Mouse (Mus musculus): ENCODE measurements around the gene Dpf1. TPM values are rescaled to one million over a fixed set of nuclear protein-coding genes. Genes with fewer than 3 reads are reported as not detected.

The Dpf1 gene
- polyA plus RNA-seq (2016; fragmentation: Nextera tagmentation; extraction: Ambion mirVana) = 38.8 and 55.4 TPM in 2 replicates

DNA sequence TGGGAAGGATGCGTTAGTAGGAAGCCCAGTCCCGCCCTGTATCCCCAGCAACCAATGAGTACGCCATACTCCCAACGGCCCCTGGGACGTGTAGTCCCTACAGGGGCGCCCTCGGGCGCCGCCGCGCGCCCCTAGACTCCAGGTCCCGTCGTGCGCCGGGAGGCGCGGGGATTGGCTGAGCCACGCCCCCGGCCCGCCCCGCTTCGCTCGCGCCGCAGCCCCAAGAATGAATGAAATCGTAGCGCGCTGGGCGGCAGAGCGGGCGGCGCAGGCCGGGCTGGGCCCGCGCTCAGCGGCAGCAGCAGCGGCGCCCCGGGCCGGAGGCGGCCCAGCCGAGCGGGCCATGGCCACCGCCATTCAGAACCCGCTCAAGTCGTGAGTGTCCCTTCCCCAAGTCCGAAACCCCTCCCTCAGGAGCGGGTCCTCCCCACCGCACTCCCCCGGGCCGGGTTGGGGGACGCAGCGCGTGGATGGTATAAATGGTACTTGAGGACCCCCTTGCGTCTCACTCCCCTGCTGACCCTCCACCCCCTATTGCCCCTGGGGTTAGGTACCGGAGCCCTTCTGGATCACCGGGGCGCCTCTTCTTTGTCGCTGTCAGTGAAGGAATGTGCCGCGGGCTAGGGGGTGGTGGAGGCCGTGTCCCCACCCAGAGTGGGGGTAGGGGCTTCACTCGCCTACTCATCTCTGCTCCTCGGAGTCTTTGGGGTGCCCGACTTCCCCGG, at the start of gene Dpf1:
Dpf1 (plus strand) TSS at position 214 of the 725 bp plus-strand sequence.
- peak; percentile 86 for DNase-seq (ENCODE audit: low spot score)
- Histone ChIP-seq H3K4me1 (peaks cover 64% of the 10 kb centered on the region), H3K27ac (replicated peaks) (peak within 1 kb of the TSS; percentile 90), H3K4me3 (peak within 1 kb of the TSS; percentile 83), H3K36me3 (no peaks in the 10 kb centered on the region), H3K9me3 (replicated peaks) (no peaks in the 10 kb centered on the region), H3K27me3 (ENCODE audit: low read depth, poor library complexity, severe bottlenecking) (peaks cover 24% of the 10 kb centered on the region)
- under 1% methylated on average over 67 of the region's 67 CpGs for WGBS

DNA sequence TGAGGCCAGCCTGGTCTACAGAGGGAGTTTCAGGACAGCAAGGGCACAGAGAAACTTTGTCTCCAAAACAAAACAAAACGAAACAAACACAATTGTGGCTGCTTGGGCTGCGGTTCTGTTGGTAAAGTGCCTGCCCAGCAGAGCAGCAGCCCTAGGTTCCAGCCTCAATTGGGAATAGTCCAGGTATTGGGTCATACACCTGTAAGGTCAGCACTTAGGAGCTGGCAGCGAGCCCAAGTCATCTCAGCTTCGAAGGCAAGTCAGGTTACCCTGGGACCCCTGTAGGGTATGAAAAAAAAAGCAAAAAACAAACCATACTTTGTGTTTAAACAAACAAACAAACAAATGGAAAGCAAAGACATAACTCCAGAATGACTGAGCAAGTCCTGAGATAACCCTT, 47.9 kb upstream of the Dpf1 start:
- no peak for DNase-seq (ENCODE audit: low spot score)
- WGBS = 85% methylated on average over 4 of the region's 4 CpGs

DNA sequence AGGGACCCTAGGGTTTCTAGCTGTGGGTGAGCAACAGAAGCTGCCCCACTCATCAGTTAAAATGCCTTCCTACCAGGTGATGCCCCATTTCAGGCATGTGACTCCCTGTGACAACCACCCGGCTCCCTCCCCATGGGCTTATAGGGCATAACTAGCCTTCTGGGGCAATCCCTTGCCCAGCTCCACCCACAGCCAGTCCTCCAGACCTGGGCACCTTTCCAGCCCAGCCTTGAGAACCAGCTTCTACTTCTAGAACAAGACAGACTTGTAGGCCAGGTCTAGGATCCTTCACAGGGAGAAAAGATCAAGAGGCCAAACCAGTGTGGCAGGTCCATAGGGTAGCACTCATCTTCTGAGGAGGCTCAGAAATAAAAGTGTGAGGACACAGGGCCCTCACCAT, 46.4 kb upstream of the Dpf1 start:
- peaks cover 30% of the 10 kb centered on the region for H3K4me1 ChIP-seq

More for the DNA sequence above, 47.9 kb upstream of the Dpf1 start:
- H3K4me1 ChIP-seq = peaks cover 30% of the 10 kb centered on the region
- no peak overlapping the region for H3K27ac ChIP-seq (replicated peaks)
- no peaks in the 10 kb centered on the region for H3K27me3 ChIP-seq (ENCODE audit: low read depth, poor library complexity, severe bottlenecking)
- H3K9me3 ChIP-seq (replicated peaks) = no peaks in the 10 kb centered on the region
- no peak overlapping the region for H3K4me3 ChIP-seq
- no peaks in the 10 kb centered on the region for H3K36me3 ChIP-seq

DNA sequence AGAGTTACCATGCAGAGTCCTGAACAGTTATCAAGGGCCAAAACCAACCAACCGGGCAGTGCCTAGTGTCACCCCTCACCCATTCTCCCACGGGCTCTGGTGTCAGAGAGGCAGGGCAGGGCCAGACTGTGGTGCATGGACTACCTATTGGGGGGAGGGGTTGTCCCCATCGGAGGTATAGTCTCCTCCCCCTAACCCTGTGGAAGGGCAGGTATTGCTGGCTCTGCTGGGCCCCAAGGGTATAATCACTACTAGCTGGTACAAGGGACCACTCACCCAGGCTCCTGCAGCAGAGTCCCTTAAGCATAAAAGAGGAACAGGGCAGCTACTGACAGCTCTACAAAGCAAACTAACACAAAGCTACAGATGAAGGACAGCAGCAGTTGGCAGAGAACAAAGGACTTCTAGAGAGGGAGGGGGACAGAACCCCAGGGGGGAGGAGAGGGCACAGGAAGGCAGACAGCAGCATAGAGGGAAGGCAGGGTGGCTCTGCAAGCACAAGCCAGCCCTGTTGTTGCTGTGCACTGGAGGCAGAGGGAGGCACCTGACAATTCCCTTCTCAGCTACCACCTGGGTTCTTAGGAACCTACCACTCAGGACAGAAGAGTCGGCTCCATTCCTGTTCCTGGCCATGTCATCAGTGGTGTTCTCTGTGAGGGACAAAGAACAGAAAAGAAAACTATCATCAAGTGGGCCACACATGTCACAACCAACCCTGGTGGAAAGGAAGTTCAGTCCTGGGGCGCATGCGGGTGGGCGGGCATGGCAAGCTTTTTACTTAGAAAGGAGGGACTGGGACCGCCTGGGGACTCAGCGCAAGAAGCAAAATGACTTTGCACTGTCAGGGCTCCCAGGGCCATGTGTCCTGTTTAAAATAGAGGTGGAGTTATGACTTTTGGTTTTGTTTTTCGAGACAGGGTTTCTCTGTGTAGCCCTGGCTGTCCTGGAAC, 43.7 kb upstream of the Dpf1 start:
- H3K36me3 ChIP-seq = no peaks in the 10 kb centered on the region
- WGBS = 76% methylated on average over 10 of the region's 10 CpGs

More for the DNA sequence above, 46.4 kb upstream of the Dpf1 start:
- H3K4me3 ChIP-seq = no peak overlapping the region
- DNase-seq (ENCODE audit: low spot score) = no peak
- H3K27me3 ChIP-seq (ENCODE audit: low read depth, poor library complexity, severe bottlenecking) = no peaks in the 10 kb centered on the region
- H3K9me3 ChIP-seq (replicated peaks) = no peaks in the 10 kb centered on the region
- WGBS = 86% methylated on average over 1 of the region's 1 CpGs
- H3K36me3 ChIP-seq = no peaks in the 10 kb centered on the region
- no peak overlapping the region for H3K27ac ChIP-seq (replicated peaks)

DNA sequence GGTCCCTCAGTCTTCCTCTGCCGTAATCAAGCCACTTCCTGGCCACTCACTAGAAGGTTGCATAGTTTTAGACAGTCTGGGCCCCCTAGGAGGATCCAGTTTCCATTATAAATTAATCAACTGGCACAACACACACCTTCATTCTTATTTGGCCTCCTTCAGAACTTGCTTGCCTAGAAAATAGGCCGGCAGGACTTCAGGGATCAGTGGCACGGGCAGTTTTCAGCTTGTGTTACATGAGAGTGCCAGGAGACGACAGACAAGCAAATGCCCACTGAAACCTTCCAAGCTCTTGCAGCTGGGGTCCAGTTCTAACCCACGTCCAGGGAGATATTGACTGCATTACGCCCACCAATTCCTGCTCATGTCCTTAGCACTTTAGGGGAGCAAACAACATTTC, 41.6 kb upstream of the Dpf1 start:
- H3K27ac ChIP-seq (replicated peaks) = no peak overlapping the region
- H3K36me3 ChIP-seq = no peaks in the 10 kb centered on the region
- H3K27me3 ChIP-seq (ENCODE audit: low read depth, poor library complexity, severe bottlenecking) = no peaks in the 10 kb centered on the region
- no peak for DNase-seq (ENCODE audit: low spot score)
- 82% methylated on average over 6 of the region's 6 CpGs for WGBS
- no peak overlapping the region for H3K4me3 ChIP-seq
- no peaks in the 10 kb centered on the region for H3K9me3 ChIP-seq (replicated peaks)
- peaks cover 25% of the 10 kb centered on the region for H3K4me1 ChIP-seq

More for the DNA sequence above, 43.7 kb upstream of the Dpf1 start:
- Histone ChIP-seq H3K4me1 (peaks cover 25% of the 10 kb centered on the region), H3K27ac (replicated peaks) (peak overlapping the region; percentile 68), H3K27me3 (ENCODE audit: low read depth, poor library complexity, severe bottlenecking) (no peaks in the 10 kb centered on the region), H3K4me3 (no peak overlapping the region), H3K9me3 (replicated peaks) (no peaks in the 10 kb centered on the region)
- DNase-seq (ENCODE audit: low spot score) = no peak

DNA sequence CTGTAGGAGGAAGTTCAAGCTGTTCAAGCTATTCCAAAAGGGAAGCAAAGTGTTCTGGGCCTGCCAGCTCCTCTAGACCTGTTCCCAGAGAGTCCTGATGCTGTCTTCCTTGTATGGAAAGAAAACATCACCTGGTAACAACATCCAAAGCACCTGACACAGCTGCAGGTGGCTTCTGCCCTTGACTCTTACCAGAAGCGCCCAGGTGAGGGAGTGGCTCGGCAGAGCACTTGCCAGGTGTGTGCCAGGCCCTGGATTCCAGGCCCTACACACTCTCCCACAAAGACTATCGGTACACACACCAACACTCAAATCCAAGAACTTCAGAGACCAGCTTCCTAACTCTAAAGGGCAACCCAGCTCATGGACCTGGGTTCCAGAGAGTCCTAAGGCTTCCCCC, 39.9 kb upstream of the Dpf1 start:
- peaks cover 16% of the 10 kb centered on the region for H3K4me1 ChIP-seq
- WGBS = 89% methylated on average over 3 of the region's 3 CpGs
- no peaks in the 10 kb centered on the region for H3K36me3 ChIP-seq
- no peak overlapping the region for H3K4me3 ChIP-seq
- no peak for DNase-seq (ENCODE audit: low spot score)
- H3K27me3 ChIP-seq (ENCODE audit: low read depth, poor library complexity, severe bottlenecking) = no peaks in the 10 kb centered on the region
- H3K9me3 ChIP-seq (replicated peaks) = no peaks in the 10 kb centered on the region
- no peak overlapping the region for H3K27ac ChIP-seq (replicated peaks)

DNA sequence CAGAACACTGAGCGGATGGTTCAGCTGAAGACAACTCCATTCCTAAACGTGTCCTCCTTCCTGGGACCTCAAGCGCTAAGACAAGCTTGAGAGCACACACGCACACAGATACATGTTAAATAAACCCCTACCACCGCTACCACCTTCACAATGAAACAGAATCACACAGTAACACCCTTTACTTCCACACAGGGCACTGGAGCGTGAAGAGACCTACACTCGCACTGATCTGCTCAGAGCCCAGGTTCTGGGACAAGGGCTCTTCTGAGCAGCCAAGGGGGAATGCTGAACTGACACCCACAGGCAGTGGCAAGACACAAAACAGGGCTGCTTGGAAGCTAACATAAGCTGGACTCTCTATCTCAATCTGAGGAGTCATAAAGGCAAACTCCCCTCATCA, 38.1 kb upstream of the Dpf1 start:
- no peak for DNase-seq (ENCODE audit: low spot score)
- WGBS = 83% methylated on average over 7 of the region's 7 CpGs
- Histone ChIP-seq H3K9me3 (replicated peaks) (no peaks in the 10 kb centered on the region), H3K36me3 (no peaks in the 10 kb centered on the region), H3K27me3 (ENCODE audit: low read depth, poor library complexity, severe bottlenecking) (no peaks in the 10 kb centered on the region), H3K27ac (replicated peaks) (no peak overlapping the region), H3K4me1 (no peaks in the 10 kb centered on the region), H3K4me3 (no peak overlapping the region)

DNA sequence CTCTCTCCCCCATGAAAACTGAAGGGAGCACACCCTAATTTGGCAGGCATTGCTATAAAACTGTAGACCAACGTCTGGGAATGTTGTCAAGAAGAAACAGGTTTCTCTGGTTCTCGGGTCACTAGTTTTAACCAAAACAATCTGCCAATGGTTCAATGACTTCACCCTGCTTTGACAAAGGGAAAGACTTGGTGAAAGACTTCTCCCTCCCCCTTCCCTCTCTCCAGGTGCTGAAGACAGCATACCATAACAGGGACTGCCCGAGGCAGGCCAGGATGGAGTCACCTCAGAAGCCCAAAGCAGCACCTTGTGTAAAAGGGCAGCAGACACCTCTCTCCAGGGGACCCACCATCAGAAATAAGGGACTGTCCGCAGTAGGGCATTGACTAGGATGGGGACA, 36.8 kb upstream of the Dpf1 start:
- no peaks in the 10 kb centered on the region for H3K27me3 ChIP-seq (ENCODE audit: low read depth, poor library complexity, severe bottlenecking)
- no peaks in the 10 kb centered on the region for H3K4me1 ChIP-seq
- H3K4me3 ChIP-seq = no peak overlapping the region
- H3K36me3 ChIP-seq = no peaks in the 10 kb centered on the region
- no peaks in the 10 kb centered on the region for H3K9me3 ChIP-seq (replicated peaks)
- no peak for DNase-seq (ENCODE audit: low spot score)
- H3K27ac ChIP-seq (replicated peaks) = no peak overlapping the region
- 77% methylated on average over 4 of the region's 4 CpGs for WGBS

DNA sequence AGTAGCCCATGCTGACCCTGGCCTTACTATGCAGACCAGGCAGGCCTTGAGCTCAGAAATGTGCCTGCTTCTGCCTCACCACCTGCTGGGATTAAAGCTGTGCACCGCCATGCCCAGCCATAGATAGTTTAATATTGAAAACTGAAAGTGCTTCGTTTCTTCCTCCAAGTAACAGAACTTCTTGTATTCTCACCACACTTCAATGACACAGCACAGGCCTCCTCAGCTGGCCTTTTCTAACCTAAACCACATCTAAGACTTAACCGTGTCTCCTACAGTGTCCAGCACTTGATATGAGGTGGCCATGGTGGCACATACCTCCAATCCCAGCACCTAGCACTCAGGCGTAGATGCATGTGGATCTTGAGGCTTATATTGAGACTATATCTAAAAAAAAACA, 33.3 kb upstream of the Dpf1 start:
- WGBS = 91% methylated on average over 4 of the region's 4 CpGs
- Histone ChIP-seq H3K4me3 (no peak overlapping the region), H3K36me3 (no peaks in the 10 kb centered on the region), H3K4me1 (no peaks in the 10 kb centered on the region), H3K27me3 (ENCODE audit: low read depth, poor library complexity, severe bottlenecking) (no peaks in the 10 kb centered on the region), H3K27ac (replicated peaks) (no peak overlapping the region), H3K9me3 (replicated peaks) (no peaks in the 10 kb centered on the region)
- no peak for DNase-seq (ENCODE audit: low spot score)

DNA sequence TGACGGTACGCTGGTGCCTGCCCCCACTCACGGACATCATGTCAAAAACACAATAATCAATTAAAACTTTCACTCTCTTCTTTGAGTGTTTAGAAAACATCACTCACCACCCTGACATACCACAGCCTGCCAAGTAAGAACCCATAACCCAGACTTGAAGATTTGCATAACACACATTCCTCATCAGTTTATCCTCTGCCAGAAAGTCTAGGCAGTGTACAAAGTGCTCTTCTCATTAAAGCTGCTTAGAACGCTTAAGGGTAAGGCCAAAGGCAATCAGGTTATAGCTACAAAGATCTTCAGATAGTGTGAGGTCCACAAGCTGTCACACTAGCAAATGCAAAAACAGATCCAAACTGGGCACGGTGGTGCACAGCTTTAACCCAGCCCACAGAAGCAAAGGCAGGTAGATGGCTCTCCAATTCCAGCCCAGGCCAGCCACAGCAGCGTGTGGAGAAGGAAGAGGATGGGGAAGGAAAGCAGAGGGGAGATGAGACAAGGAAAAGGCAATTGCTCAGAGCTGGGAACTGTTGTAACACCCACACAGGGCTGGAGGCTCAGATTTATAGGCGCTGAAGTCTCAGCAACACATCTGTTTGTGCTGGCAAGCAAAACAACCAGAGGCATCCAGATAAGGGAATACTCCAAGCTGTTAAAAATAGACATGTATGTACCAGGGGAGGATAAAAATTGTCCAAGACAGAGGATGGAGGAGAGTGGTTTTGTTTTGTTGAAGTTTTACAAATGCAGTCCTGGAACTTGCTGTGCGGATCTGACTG, 31.9 kb upstream of the Dpf1 start:
- WGBS = 84% methylated on average over 8 of the region's 8 CpGs
- H3K27ac ChIP-seq (replicated peaks) = no peak overlapping the region
- no peaks in the 10 kb centered on the region for H3K4me1 ChIP-seq

DNA sequence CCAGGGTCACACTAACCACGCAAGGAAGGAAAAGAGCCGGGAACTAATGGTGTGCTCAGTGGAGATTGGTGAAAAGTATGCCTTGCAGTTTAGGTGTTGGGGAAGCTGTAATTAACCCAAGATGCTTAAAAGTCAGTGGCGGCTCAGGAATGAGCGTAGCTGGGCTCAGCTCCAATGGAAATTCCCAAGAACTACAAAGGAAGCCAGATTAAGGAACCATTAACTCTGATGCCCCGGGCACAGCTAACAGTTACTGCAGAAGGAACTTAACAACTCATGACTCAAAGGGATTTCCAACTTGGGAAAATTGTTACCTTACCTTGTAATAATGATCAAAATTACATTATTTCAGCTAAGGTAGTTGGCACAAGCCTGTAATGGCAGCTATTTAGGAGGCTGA, 27.0 kb upstream of the Dpf1 start:
- peaks cover 26% of the 10 kb centered on the region for H3K27me3 ChIP-seq (ENCODE audit: low read depth, poor library complexity, severe bottlenecking)
- no peak overlapping the region for H3K27ac ChIP-seq (replicated peaks)
- no peak overlapping the region for H3K4me3 ChIP-seq
- DNase-seq (ENCODE audit: low spot score) = no peak
- 83% methylated on average over 5 of the region's 5 CpGs for WGBS
- peaks cover 11% of the 10 kb centered on the region for H3K4me1 ChIP-seq
- H3K9me3 ChIP-seq (replicated peaks) = no peaks in the 10 kb centered on the region
- H3K36me3 ChIP-seq = no peaks in the 10 kb centered on the region

More for the DNA sequence above, 31.9 kb upstream of the Dpf1 start:
- Histone ChIP-seq H3K4me3 (no peak overlapping the region), H3K9me3 (replicated peaks) (no peaks in the 10 kb centered on the region), H3K36me3 (no peaks in the 10 kb centered on the region), H3K27me3 (ENCODE audit: low read depth, poor library complexity, severe bottlenecking) (no peaks in the 10 kb centered on the region)
- DNase-seq (ENCODE audit: low spot score) = no peak

DNA sequence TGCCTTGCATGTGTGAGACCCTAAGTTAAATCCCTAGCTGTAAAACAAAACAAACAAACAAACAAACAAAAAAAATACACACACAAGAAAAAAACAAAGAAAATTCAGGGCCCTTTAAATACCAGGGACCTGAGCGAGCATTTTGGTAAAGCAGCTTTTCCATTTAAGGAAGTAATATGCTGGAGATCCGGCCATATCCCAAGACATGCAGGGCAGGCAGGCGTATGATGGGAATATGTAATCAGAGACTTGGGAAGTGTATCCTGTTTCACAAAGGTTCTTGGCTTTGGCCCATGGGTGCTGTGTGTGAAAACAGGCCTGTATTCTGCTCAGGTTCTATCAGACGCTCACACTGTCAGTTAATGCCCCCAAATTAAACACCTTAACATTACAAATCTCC, 26.2 kb upstream of the Dpf1 start:
- Histone ChIP-seq H3K4me3 (no peak overlapping the region), H3K9me3 (replicated peaks) (no peaks in the 10 kb centered on the region), H3K4me1 (peaks cover 16% of the 10 kb centered on the region), H3K36me3 (no peaks in the 10 kb centered on the region), H3K27me3 (ENCODE audit: low read depth, poor library complexity, severe bottlenecking) (peaks cover 34% of the 10 kb centered on the region), H3K27ac (replicated peaks) (no peak overlapping the region)
- DNase-seq (ENCODE audit: low spot score) = no peak
- 91% methylated on average over 4 of the region's 4 CpGs for WGBS
